Mouse (Mus musculus) heart, postnatal 14 days (tissue): ENCODE results near the gene Toe1. TPM values are rescaled to one million over a fixed set of nuclear protein-coding genes. Genes with fewer than 3 reads are reported as not detected.
A peak's percentile ranks its signal among the peaks of the same experiment; 100 is the strongest.
"Not testable (repeated sequence)": the region's sequence is repeated elsewhere in the genome, so short reads cannot be mapped to it uniquely, and the experiment has no call there.

Experiments
- DNase-seq, 2 experiments: peaks; one replicate each; pipeline ENCODE4 v3.0.0; 2021 to 2022
- intact Hi-C: fragments of 180-260 bp; cut with DNase I; formaldehyde crosslinking; loops from one replicate; pipeline ENCODE4 v1.15.1; 2025
- long read RNA-seq, 2 experiments: library from polyadenylated mRNA; stranded (forward); transcript quantifications; one replicate each; pipeline ENCODE4 v2.0.0; 2021
- total RNA-seq, 2 experiments: library from RNA; stranded (reverse); gene quantifications; 2 replicates each; pipeline ENCODE4 v1.2.3; 2021

Gene Toe1
- total RNA-seq: 1 to 10 TPM; 8.6 to 9.3 TPM
- long read RNA-seq, experiment 1, partial matches to known transcripts: 0 of 7 reads
- long read RNA-seq, experiment 1, other reads (novel, unspliced or antisense): 3 of 7 reads
- long read RNA-seq, experiment 2, partial matches to known transcripts: 0 of 3 reads
- long read RNA-seq, experiment 2, other reads (novel, unspliced or antisense): 1 of 3 reads

DNA sequence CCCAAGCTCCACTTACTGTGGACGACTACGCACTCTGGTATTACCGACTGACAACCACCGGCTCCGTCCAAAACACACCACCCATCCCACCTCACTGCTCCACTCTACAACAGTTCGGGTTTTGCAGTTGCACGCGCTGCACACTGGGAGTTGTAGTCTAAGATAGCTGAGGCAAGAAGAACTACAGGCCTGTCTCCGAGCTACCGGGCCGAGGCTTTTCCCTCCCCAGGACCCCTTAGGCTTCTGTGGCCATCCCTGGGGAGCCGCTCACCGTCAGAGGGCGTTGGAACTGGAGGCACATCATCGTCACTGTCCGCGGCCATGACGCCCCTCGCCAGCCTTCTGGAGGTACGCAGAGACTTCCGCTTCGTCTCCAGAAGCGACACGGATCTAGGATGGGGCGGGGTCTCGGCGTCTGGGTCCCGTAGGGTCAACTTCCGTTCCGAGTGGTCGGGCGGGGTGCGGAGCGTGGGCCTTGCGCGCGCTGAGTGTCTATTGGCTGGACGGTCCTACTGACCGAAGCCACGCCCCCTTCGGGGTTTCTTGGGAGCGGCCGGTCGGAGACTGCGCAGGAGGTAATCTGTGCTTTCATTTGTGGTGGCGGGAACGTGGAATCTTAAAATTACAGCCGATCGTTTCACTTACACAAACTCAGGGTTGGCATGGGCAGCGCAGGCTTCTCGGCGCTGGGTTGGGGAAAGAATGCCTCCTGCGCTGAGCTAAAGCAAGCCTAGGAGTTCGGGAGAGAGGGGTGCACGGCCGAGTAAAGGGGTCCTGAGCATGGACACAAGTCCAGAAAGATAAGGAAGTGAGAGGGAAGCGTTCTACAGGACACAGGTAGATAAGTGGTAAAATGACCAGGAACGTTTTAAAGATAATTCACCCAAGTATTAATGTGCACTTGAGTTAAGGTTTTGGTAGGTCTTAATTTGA lies at the start of gene Toe1, which contains the start of gene Mutyh:
Gene Toe1 (minus strand): TSS at position 444 of the 933 bp plus-strand sequence.
Gene Mutyh (plus strand): TSS at position 527 of the 933 bp plus-strand sequence.
- intact Hi-C loops: no loop called here
- peak; percentile 94 for DNase-seq

DNA sequence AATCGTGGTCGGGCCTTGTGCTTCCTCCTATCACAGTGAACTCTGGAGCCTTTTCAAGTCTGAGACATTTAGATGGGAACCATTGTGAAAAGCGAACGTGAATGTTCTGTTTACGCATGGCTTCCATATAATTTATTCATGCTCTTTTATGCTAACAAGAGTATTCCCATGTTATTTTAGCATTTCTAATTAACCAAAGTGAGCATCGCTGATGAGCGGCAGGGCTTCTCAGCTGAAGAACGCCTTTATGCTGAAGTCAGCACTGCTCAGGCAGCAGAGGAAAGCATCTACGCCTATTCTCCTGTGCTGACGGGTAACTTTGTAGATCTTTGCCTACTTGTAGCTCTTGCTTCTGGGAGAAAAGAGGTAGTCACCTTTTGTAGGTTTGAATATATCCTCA lies 49.8 kb upstream of the Toe1 start:
- intact Hi-C loops: no loop called here

DNA sequence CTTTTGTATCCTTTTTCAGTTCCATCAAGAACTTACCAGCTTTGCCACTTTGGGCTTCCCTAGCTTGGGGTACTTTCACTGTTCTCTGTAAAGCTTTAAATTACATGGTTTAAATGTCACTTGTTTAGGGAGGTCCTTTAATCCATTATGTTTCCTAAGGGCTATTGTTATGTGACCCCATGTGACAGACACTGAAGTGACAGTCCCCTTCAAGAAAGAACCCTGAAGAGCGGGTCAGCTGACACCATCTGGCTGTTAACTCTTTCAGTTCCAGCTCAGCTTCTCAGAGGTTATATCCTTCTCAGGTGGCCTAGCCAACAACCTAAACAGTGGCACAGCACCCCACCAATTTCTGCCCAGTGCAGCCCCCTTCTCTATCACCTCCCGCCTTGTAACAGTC lies 46.8 kb upstream of the Toe1 start:
- intact Hi-C loops: no loop called here
- DNase-seq: no peak

More for the DNA sequence above, 49.8 kb upstream of the Toe1 start:
- no peak for DNase-seq

DNA sequence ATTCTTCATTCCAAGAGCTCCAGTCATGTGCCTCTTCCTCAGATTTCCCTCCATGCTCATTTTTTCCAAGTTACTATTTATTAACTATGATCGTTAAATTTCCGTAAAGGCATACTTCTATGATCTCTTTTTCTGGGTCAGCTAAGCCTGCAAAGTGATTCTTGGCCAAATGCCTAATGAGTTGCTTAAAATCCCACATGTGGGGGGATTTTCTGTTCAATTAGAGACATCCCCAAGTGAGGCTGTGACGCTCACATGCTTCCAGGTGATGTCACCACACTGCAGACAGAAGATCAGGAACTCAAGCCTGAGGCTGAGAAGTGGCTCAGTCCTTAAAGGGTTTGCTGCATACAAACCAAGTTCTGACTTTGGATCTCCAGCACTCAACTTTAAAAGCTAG lies 42.5 kb upstream of the Toe1 start:
- no peak for DNase-seq
- intact Hi-C loops: no loop called here

DNA sequence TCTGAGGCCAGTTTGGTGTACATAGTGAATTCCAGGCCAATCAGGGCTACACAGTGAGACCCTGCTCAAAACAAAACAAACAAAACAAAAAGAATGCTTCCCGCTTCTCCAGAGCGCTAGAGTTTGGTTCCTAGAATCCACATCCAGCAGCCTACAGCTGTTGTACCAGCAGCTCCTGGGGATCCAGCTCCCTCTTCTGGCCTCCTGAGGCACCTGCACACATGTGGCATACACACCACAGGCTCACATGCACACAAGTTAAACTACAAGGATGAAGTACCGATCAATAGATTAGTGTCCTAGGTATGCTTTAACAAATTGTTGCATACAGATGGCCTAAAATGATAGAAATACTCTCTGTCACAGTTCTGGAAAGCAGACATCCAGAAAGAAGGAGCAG lies 36.9 kb upstream of the Toe1 start:
- intact Hi-C loops: no loop called here
- DNase-seq: no peak

DNA sequence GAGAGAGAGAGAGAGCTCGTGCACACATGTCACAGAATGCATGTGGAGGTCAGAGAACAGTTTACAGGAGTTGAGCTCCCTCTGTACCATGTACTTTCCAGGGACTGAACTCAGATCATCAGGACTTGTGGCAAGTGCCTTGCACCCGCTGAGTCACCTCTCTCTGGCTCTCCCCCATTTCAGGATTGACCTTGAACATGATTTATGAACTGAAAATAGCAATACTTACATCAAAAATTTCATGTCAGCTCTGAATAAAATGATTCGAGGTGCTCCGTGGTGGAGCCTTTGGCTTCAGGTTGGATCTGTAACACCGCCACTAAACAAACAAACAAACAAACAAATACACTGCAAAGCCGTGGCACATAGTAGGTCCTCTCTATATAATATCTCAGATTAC lies 33.4 kb upstream of the Toe1 start:
- no peak for DNase-seq
- intact Hi-C loops: no loop called here

DNA sequence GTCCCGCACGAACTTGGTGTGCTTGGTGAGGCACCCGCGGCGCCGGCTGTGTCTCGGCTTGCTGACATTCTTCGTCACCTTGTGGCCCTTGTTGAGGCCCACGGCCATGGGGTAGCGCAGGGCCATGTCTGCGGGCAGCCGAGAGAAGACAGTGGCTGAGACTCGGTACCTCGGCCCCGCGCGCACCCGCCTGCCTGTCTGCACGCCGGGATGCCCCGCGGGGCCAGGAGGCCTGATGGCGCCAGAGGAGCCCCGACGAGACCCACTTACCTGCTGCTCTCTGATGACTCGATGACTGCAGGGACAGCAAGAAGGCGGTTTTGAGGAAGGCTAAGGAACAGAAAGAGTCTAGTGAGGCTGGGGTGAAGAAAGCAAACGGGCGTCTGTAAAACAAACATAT lies 32.7 kb upstream of the Toe1 start:
- intact Hi-C loops, DNase-seq: not testable (repeated sequence)

DNA sequence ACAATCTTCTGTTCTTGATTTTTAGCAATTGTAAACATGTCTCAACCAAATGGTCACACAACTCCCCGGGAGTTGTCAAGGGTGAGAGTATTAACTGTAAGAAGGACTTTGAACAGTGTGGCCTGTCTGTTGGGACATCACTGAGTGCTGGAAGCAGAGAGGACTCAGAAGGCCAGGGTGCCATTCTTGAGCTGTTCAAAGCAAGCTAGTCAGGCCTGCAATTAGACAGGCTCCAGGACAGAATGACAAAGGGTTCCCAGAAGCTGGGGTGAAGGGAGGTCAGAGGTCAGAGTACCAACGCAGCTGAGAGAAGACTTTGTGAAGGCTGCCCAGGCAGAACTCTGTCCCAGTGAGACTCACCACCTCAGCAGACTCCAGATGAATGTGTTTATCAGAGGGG lies 31.6 kb upstream of the Toe1 start:
- no peak for DNase-seq
- intact Hi-C loops: no loop called here

DNA sequence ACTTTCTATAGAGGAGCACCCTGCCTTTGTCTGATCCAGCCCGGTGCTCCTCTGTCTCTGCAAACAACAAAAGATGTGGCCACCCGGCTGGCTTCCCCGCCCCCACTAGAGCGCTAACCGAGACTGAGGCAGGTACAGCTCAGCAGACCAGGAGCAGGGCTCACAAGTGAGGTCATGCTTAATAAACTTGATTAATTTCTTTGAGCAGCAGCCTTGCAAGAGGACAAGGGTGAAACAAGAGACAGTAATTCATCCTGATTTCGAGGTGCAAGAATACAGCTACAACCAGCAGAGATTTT lies 22.6 kb upstream of the Toe1 start:
- intact Hi-C loops: no loop called here
- no peak for DNase-seq

DNA sequence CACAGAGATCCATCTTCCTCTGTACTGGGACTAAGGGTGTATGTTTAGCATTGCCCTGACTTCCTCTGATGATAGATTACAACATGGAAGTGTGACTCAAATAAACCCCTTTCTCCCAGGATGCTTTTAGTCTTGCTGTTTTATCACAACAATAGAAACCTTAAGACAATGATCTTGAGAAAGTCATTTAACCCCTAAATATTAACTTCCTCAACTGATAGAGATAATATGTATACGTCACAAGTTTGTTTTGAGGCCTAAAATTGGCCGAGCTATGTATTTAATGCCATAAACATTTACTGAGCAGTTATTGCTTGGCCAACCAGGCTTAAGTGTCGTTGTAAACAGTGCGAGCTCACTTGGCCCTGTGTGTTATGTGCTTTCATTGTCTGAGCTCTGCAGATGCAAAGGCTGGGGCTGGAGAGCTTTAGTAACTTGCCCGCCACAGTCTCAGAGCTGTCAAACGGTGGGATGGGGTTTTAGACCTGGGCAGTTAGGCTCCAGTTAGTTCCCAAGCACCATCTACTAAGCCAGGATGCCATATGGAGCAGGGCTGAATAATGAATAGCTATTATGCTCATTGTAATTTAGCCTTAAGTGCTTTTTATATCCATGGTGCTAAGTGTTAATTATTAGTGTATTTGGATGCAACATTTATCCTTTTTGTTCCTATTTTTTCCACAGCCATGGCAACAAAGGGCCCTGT lies 22.1 kb upstream of the Toe1 start:
- intact Hi-C loops: loop anchor here (5.0 kb wide), 1 partner anchor 313 kb away; no protein-coding TSS in a partner anchor
- no peak for DNase-seq

DNA sequence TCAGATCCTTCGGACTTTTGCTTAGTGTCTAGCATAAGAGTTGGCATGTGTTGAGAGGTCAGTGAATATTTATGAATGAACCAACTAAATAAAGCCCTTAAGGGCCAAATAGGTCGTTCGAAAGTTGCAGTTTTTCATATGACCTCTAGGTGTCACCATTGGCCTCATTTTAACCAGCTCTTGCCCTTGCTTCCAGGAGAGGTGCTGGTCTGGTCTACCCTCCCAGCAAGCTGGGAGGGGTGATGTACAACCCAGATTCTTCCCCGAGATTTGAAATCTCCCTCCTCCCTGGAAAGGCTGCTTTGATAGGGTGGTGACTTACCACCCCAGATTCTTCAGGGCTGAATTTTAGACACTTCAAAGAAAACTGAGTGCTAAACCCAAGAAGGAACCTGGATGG lies 20.4 kb upstream of the Toe1 start:
- intact Hi-C loops: loop anchor here (1.0 to 5.0 kb wide), 2 partner anchors 163 to 314 kb away; no protein-coding TSS in a partner anchor
- peak in 1 of 2 experiments; percentile 46 for DNase-seq

DNA sequence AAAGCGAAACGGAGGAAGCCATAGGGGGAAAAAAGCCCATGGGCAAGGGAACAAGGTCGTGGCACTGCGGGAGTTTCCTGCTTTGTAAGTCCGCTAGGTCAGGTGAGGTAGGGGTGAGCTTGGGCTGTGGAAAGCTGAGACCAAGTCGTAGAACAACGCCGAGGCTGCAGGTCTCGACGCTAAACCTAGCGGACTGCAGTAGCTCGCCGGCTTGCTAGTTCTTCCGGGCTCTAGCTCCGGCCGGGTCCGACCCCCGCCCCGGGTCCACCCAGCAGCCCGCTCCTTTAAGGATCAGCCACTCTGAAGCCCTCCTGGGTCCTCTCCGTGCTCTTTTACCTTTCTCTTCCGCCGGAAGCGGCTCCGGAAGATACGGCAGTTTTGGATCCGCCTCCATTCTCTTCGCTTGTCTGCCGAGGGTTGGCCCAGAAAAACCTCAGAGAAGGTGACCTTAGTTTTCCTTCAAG lies 17.1 kb upstream of the Toe1 start:
- peak; percentile 65 to 72 for DNase-seq
- intact Hi-C loops: loop anchor here (5.0 kb wide), 1 partner anchor 318 kb away; no protein-coding TSS in a partner anchor

DNA sequence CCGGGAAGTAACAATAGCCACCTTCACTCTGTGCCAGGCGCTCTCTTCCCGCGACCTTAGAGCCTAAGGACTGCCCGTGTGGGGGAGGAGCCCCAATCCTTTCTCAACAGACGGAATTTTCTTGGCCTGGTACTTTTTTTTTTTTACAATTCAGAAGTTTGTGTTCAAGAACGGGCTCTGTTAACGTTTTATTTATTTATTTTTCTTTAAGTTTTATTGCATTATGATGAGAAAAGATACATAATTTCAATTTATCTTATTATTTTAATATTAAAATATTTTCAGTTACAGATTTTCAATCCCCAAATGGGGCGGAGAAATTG lies 14.2 kb upstream of the Toe1 start, which contains the start of gene Hpdl:
Gene Hpdl (minus strand): TSS at position 14 of the 323 bp plus-strand sequence.
- no peak for DNase-seq
- intact Hi-C loops: no loop called here

DNA sequence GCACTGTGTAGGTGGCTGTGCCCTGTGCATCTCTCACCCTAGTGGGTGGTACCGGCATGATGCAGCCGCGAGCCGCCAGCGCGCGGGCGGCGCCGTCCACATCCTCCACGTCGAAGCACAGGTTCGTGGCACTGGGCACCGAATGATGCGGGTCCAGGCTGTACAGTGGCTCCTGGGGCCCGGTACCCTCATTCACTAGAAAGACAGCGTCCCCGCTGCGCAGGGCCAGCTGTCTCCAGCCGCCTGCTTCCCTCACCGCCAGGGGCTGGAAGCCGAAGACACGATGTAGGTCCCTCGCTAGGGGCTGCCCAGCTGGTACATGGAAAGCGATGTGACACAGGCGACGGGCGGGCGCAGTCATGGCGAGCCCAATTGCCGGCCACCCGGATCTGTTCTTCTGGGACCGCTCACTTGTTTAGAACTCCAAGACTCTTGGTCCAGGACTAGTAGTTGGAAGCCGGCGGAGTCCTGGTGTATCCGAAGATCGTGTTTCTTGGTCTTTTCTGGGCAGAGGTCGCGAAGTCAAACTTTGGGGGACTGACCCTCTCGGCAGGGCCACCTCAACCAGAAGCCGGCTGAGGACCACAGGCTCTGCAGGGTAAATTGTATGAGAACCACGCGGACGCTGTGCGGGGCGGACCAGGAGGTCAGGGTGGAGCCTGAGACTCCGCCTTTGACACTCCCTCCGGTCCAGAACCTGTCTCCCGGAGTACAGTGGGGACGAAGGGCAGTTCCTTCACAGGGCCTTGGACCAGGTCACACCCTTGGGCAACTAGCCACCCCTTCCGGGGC lies 13.7 kb upstream of the Toe1 start:
- intact Hi-C loops: no loop called here

DNA sequence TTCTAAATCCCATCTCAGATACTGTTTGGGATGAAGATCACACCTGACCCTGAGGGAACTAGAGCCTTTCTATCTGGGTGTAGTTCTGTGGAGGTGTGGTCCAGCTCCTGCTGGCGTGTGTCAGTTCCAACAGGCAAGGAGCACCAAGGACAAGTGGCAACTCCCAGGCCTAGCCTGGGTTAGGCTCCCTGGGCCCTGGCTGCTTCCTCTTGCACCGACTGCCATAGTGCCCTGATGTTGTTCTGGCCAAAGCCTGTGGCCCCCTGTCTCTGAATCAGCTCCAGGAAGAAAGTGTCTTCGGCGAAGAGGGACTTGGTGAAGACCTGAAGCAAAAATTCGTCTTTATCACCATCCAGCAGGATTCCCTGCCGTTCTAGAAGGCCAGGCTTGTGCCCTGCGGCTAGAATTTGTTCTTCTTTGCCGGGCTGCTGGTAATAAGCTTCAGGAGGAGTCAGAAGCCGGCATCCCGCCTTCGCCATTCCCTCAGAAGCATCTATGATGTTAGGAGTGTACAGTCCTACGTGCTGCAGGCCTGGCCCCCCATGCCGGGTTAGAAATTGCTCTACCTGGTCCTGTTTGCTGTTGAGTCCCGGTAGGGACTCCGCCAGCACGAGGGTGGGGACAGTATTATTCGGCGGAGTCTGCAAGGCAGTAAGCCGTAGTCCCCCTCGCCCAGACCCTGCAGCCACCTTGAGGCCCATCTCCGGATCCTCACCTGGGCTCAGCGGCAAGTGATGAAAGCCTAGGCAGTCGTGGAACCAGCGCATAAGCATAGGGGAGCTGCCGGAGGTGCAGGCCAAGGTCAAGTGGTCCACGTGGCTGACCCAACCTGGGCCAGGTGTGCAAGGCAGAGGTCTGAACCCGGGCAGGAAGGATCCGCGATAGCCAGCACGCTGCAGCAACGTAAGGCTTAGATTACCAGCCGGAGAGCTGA lies 12.8 kb upstream of the Toe1 start:
- DNase-seq: no peak
- intact Hi-C loops: no loop called here

More for the DNA sequence above, 13.7 kb upstream of the Toe1 start:
- peak; percentile 75 to 81 for DNase-seq

DNA sequence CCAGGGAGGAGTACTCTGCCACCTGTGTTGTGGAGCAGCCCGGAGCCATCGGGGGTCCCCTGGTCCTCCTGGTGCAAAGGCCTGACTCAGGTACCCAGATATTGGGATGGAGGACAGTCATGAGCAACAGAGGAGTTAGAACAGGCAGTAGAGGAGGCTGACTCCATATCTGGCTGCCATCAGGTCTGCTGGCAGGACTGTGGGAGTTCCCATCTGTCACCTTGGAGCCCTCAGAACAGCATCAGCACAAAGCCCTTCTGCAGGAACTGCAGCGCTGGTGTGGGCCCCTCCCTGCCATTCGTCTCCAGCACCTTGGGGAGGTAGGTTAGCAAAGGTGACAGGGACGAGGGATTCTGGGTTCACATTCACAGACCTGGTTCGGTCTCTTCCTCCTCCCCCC lies 10.0 kb upstream of the Toe1 start:
- intact Hi-C loops: no loop called here
- DNase-seq: no peak

DNA sequence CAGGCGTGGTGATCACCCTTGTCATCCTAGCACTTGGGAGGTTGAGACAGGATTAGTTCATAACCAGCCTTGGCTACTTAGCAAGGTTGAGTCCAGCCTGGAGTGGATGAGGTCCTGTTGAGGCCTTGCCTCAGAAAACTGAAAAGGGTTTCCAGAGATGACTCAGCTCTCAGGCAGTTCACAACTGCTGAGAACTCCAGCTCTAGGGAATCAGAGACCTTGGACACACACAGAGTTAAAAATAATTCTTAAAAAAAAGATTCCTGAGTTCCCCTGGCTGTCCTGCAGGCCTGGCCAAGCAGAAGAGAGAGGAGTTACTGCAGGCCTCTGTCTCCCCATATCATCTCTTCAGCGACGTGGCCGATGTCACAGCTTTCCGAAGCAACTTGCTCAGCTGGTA lies 7.8 kb upstream of the Toe1 start:
- DNase-seq: no peak
- intact Hi-C loops: no loop called here

DNA sequence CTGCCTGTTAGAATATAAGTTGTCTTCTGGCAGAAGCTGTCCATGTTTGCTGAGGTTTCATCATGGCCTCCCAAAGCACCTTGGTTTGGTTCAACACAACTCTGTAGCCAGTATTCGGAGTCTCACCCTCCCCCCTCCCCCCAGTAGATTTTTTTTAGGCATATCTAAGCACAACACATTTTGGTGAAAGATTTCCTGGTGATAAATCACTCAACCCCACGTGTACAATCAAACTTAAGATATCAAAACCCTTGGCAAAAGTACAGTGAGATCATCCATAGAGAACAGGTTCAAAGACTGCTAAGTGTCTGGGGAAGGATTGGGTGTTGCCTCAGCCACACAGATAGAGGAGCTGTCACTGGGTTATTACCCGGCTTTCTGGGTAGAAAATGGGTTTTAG lies 3.6 kb upstream of the Toe1 start:
- intact Hi-C loops: no loop called here
- DNase-seq: no peak

DNA sequence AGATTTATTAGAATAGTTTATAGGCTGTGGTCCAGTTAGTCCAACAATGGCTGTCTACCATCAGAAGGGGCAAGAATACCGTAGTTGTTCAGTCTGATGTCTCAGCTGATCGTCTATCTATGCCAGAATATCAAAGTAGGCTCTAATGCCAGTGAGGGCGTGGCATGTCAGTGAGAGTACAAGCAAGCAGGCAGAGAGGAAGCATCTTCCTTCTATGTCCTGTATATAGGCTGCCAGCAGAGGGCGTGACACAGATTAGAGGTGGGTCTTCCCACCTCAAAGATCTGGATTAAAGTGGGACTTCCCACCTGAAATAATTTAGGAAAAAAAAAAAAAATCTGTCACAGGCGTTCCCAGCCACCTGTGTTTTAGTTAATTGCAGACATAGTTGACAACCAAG lies 7.5 kb downstream of the Toe1 start:
- intact Hi-C loops: no loop called here
- no peak for DNase-seq
